ENCODE assay signal across 8 mouse cellular contexts in the genomic region with DNA sequence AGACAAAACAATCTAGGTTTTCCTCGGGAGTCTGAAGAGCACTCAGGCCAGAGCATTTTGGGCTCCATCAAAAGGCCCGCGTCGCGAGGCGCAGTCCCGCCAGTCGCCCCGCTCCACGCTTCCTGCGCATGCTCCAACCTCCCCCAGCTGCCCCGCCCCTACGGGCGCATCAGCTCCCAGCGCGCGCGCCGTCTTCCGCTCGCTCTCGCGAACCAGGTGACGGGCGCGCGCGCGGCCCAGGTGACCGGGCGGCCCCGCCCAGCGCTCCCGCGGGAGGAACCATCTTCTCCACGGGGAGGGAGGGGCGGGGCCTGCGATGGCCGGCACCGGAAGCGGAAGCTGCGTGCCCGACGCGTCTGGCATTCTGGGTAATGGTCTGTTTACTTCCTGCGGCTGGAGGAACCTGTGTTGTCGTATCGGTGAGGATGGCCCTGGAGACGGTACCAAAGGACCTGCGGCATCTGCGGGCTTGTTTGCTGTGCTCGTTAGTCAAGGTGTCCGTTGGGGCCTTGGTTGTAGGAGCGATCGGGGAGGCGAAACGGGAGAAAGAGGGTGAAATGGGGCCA. TPM values are rescaled to one million over a fixed set of nuclear protein-coding genes. Genes with fewer than 3 reads are reported as not detected.
DNase-seq lines count a peak whose midpoint lies in the region; ATAC-seq lines count a peak whose summit lies in the region.

A gene (plus strand): TSS at position 378 of the 566 bp plus-strand sequence.

- DNase-seq in MN1 (ENCODE audit: low spot score), result peak; percentile 97
- DNase-seq in cerebellum, adult 8-10 months, result peak; percentile 97
- DNase-seq in forelimb bud, embryonic 11.5 days (ENCODE audit: low read depth, low spot score), result peak; percentile 97
- peak; percentile 93 to 97 for DNase-seq in layer of hippocampus, postnatal 10 days (ENCODE audit: low spot score in 2 of 2)
- peak; percentile 97 for DNase-seq in lung, postnatal 10 days
- DNase-seq in ovary, postnatal 36 days (ENCODE audit: low spot score), result peak; percentile 96
- peak; percentile 99 for DNase-seq in thymus, postnatal 25 days

- ATAC-seq in hematopoietic stem cell, adult 5-6 weeks (replicated peaks in 1 of 2; ENCODE audit: insufficient read depth in 1 of 2, low FRiP score in 2 of 2, low TSS enrichment in 1 of 2, low read depth in 1 of 2, poor library complexity in 2 of 2, severe bottlenecking in 2 of 2), result peak; percentile 84 to 90

RNA-seq across cellular contexts. Expression of the gene that starts here (rescaled TPM):
- total RNA-seq in hematopoietic stem cell, adult 5-6 weeks (2017), result 61.7 and 69.9 TPM in 2 replicates
- total RNA-seq in layer of hippocampus, postnatal 10 days (2021), result 10 to 100 TPM; 56.1 to 59.9 TPM

Comparison
In these comparisons a context has a peak if more than half of its experiments do, and no peak if none do; other contexts are left out.
1. Peak in every context shown above with its lines: DNase-seq and ATAC-seq.